Mouse (Mus musculus): ENCODE data around the gene Jmjd8.

GRCm38 (mm10) chr17:25837076-25837410 is 8.4 kb downstream of the Jmjd8 start, which contains the start of gene Rhbdl1:
- no peak for TF ChIP-seq POLR2A (IDR thresholded peaks at IDR 0.05; ENCODE audit: insufficient read length, low read depth)
- no peak for TF ChIP-seq MYOD1 (IDR thresholded peaks at IDR 0.05; ENCODE audit: control insufficient read depth in 1 of 3, insufficient read length in 2 of 3, low read depth in 2 of 3)
- TF ChIP-seq E2F4 (IDR thresholded peaks at IDR 0.05; ENCODE audit: insufficient read depth): no peak
- TF ChIP-seq USF1 (IDR thresholded peaks at IDR 0.05; ENCODE audit: low read depth): no peak
- TF ChIP-seq CEBPB (IDR thresholded peaks at IDR 0.05; ENCODE audit: insufficient read depth, poor library complexity, severe bottlenecking): no peak
- no peak for TF ChIP-seq TCF12 (IDR thresholded peaks at IDR 0.05; ENCODE audit: insufficient read depth, poor library complexity, severe bottlenecking)
- TF ChIP-seq SRF (IDR thresholded peaks at IDR 0.05; ENCODE audit: control insufficient read depth, insufficient read length, low read depth): no peak
- TF ChIP-seq MYOG (IDR thresholded peaks at IDR 0.05; ENCODE audit: control insufficient read depth in 1 of 3, insufficient read depth in 1 of 3, insufficient read length in 2 of 3, low read depth in 2 of 3): no peak
- no peak for TF ChIP-seq MAX (IDR thresholded peaks at IDR 0.05; ENCODE audit: low read depth)
- TF ChIP-seq REST (IDR thresholded peaks at IDR 0.05; ENCODE audit: insufficient read depth, insufficient read length): no peak
- peak; percentile 88 for TF ChIP-seq POLR2AphosphoS2 (IDR thresholded peaks at IDR 0.05; ENCODE audit: insufficient read length, low read depth)
- TF ChIP-seq TCF3 (IDR thresholded peaks at IDR 0.05; ENCODE audit: insufficient read length, low read depth): no peak

All from myocyte (in vitro differentiated cells).